Mouse (Mus musculus) embryonic facial prominence, embryonic 15.5 days (tissue): Measurements from ENCODE around the gene Ctdspl. TPM values are rescaled to one million over a fixed set of nuclear protein-coding genes. Genes with fewer than 3 reads are reported as not detected.

Experiments
- ATAC-seq: fragments of 200-750 bp; cut with Nextera tagmentation; 2 replicates; pipeline ENCODE4 v1.8.0; 2017; ENCODE audit warnings: low read depth, moderate TSS enrichment; ENCODE audit not compliant: insufficient number of reproducible peaks, low FRiP score, low TSS enrichment
- H3K27ac ChIP-seq: fragments of 300-500 bp; sonication (generic); replicated peaks from 2 replicates; pipeline ENCODE4 v1.5.1; 2015; ENCODE audit warnings: mild to moderate bottlenecking, inconsistent platforms
- H3K27me3 ChIP-seq: fragments of 300-500 bp; sonication (generic); 2 replicates; pipeline ENCODE4 v1.6.1; 2015; ENCODE audit warnings: inconsistent platforms
- H3K36me3 ChIP-seq: fragments of 300-500 bp; sonication (generic); 2 replicates; pipeline ENCODE4 v1.6.1; 2015; ENCODE audit warnings: mild to moderate bottlenecking, inconsistent platforms
- H3K4me1 ChIP-seq: fragments of 300-500 bp; sonication (generic); 2 replicates; pipeline ENCODE4 v1.6.1; 2015; ENCODE audit warnings: inconsistent platforms
- H3K4me2 ChIP-seq: fragments of 300-500 bp; sonication (generic); replicated peaks from 2 replicates; pipeline ENCODE4 v1.6.1; 2015; ENCODE audit warnings: mild to moderate bottlenecking, inconsistent platforms
- H3K4me3 ChIP-seq: fragments of 300-500 bp; sonication (generic); replicated peaks from 2 replicates; pipeline ENCODE4 v1.5.1; 2015; ENCODE audit warnings: mild to moderate bottlenecking, inconsistent platforms
- H3K9ac ChIP-seq: fragments of 300-500 bp; sonication (generic); 2 replicates; pipeline ENCODE4 v1.6.1; 2015; ENCODE audit warnings: inconsistent platforms
- H3K9me3 ChIP-seq: fragments of 300-500 bp; sonication (generic); replicated peaks from 2 replicates; pipeline ENCODE4 v1.6.1; 2016; ENCODE audit warnings: inconsistent platforms
- WGBS: fragments of 180-500 bp; shearing (Covaris S2); methylation state at CpG from one replicate; pipeline ENCODE4 v1.1.7; 2015; 5-methylcytosine and 5-hydroxymethylcytosine counted together
- polyA plus RNA-seq: library from polyadenylated mRNA; unstranded; fragments of >200 nt; fragmentation: Nextera tagmentation; extraction: Ambion mirVana; gene quantifications from 2 replicates; pipeline ENCODE4 v1.2.1, GENCODE M21; 2015

Gene Ctdspl
- polyA plus RNA-seq, 1 experiment from 2014 or later: 19.2 TPM

GRCm38 (mm10) chr9:119064296-119064695, 138.0 kb downstream of the Ctdspl start:
- Histone ChIP-seq H3K27ac (no peak overlapping the region), H3K4me3 (no peak overlapping the region), H3K27me3 (no peaks in the 10 kb centered on the region), H3K4me1 (peaks cover 21% of the 10 kb centered on the region), H3K4me2 (no peak overlapping the region), H3K9me3 (no peaks in the 10 kb centered on the region), H3K36me3 (no peaks in the 10 kb centered on the region), H3K9ac (no peak overlapping the region)
- no peak for ATAC-seq
- WGBS: 72% methylated on average over 4 of the region's 4 CpGs

- Histone ChIP-seq H3K9ac (no peak overlapping the region), H3K36me3 (peaks cover 13% of the 10 kb centered on the region), H3K9me3 (no peaks in the 10 kb centered on the region), H3K4me3 (no peak overlapping the region), H3K27ac (no peak overlapping the region), H3K27me3 (no peaks in the 10 kb centered on the region), H3K4me1 (peaks cover 19% of the 10 kb centered on the region), H3K4me2 (no peak overlapping the region)
- no peak; the same call in 1 of the 2 replicates for ATAC-seq
- 5% methylated on average over 6 of the region's 6 CpGs for WGBS
Measured at GRCm38 (mm10) chr9:119067601-119068000, 141.3 kb downstream of the Ctdspl start.

- H3K36me3 ChIP-seq: peaks cover 17% of the 10 kb centered on the region
- no peak overlapping the region for H3K4me3 ChIP-seq
- no peaks in the 10 kb centered on the region for H3K27me3 ChIP-seq
- 81% methylated on average over 11 of the region's 11 CpGs for WGBS
- H3K27ac ChIP-seq: no peak overlapping the region
- H3K9ac ChIP-seq: no peak overlapping the region
- ATAC-seq: no peak
- H3K4me1 ChIP-seq: peaks cover 12% of the 10 kb centered on the region
- H3K9me3 ChIP-seq: no peaks in the 10 kb centered on the region
- no peak overlapping the region for H3K4me2 ChIP-seq
Measured at GRCm38 (mm10) chr9:119068266-119068665, 142.0 kb downstream of the Ctdspl start.

GRCm38 (mm10) chr9:119070173-119070825, 144.0 kb downstream of the Ctdspl start:
- H3K4me1 ChIP-seq: peaks cover 9% of the 10 kb centered on the region; the same call in 1 of the 2 replicates
- no peaks in the 10 kb centered on the region for H3K9me3 ChIP-seq
- no peak overlapping the region for H3K27ac ChIP-seq
- WGBS: 80% methylated on average over 13 of the region's 13 CpGs
- no peak overlapping the region for H3K4me2 ChIP-seq
- no peak overlapping the region for H3K9ac ChIP-seq
- no peaks in the 10 kb centered on the region for H3K27me3 ChIP-seq
- ATAC-seq: no peak
- H3K4me3 ChIP-seq: no peak overlapping the region
- H3K36me3 ChIP-seq: peaks cover 35% of the 10 kb centered on the region

GRCm38 (mm10) chr9:119071786-119072185, 145.5 kb downstream of the Ctdspl start:
- Histone ChIP-seq H3K36me3 (peaks cover 47% of the 10 kb centered on the region), H3K4me1 (peaks cover 9% of the 10 kb centered on the region; the same call in 1 of the 2 replicates), H3K9ac (no peak overlapping the region), H3K4me3 (no peak overlapping the region), H3K4me2 (no peak overlapping the region), H3K27ac (no peak overlapping the region), H3K27me3 (no peaks in the 10 kb centered on the region), H3K9me3 (no peaks in the 10 kb centered on the region)
- WGBS: 84% methylated on average over 9 of the region's 9 CpGs
- ATAC-seq: no peak

- ATAC-seq: no peak
- peaks cover 55% of the 10 kb centered on the region for H3K36me3 ChIP-seq
- WGBS: 74% methylated on average over 15 of the region's 15 CpGs
Measured at GRCm38 (mm10) chr9:119073184-119073895, 147.1 kb downstream of the Ctdspl start.

GRCm38 (mm10) chr9:119075685-119076084, 149.4 kb downstream of the Ctdspl start:
- H3K9ac ChIP-seq: no peak overlapping the region

More at GRCm38 (mm10) chr9:119073184-119073895, 147.1 kb downstream of the Ctdspl start:
- no peak overlapping the region for H3K27ac ChIP-seq
- H3K4me3 ChIP-seq: no peak overlapping the region
- H3K27me3 ChIP-seq: no peaks in the 10 kb centered on the region
- no peaks in the 10 kb centered on the region for H3K4me1 ChIP-seq
- no peak overlapping the region for H3K4me2 ChIP-seq
- no peaks in the 10 kb centered on the region for H3K9me3 ChIP-seq
- no peak overlapping the region for H3K9ac ChIP-seq

GRCm38 (mm10) chr9:119080040-119080675, 153.9 kb downstream of the Ctdspl start:
- no peak overlapping the region for H3K4me2 ChIP-seq
- no peak overlapping the region for H3K4me3 ChIP-seq
- peaks cover 15% of the 10 kb centered on the region for H3K4me1 ChIP-seq
- peaks cover 35% of the 10 kb centered on the region for H3K36me3 ChIP-seq
- no peaks in the 10 kb centered on the region for H3K9me3 ChIP-seq
- H3K9ac ChIP-seq: no peak overlapping the region
- H3K27me3 ChIP-seq: no peaks in the 10 kb centered on the region
- 69% methylated on average over 5 of the region's 5 CpGs for WGBS
- no peak overlapping the region for H3K27ac ChIP-seq
- ATAC-seq: no peak

More at GRCm38 (mm10) chr9:119075685-119076084, 149.4 kb downstream of the Ctdspl start:
- H3K9me3 ChIP-seq: no peaks in the 10 kb centered on the region
- no peak overlapping the region for H3K4me2 ChIP-seq
- peaks cover 67% of the 10 kb centered on the region for H3K36me3 ChIP-seq
- H3K27me3 ChIP-seq: no peaks in the 10 kb centered on the region
- ATAC-seq: no peak
- no peaks in the 10 kb centered on the region for H3K4me1 ChIP-seq
- H3K27ac ChIP-seq: no peak overlapping the region
- H3K4me3 ChIP-seq: no peak overlapping the region
- 71% methylated on average over 16 of the region's 16 CpGs for WGBS

GRCm38 (mm10) chr9:119082039-119082438, 155.8 kb downstream of the Ctdspl start:
- 14% methylated on average over 8 of the region's 8 CpGs for WGBS

GRCm38 (mm10) chr9:119082656-119083430, 156.6 kb downstream of the Ctdspl start:
- no peaks in the 10 kb centered on the region for H3K9me3 ChIP-seq
- no peak overlapping the region for H3K27ac ChIP-seq
- 60% methylated on average over 7 of the region's 7 CpGs for WGBS
- H3K4me2 ChIP-seq: no peak overlapping the region
- H3K27me3 ChIP-seq: no peaks in the 10 kb centered on the region
- H3K36me3 ChIP-seq: peaks cover 18% of the 10 kb centered on the region; the same call in 1 of the 2 replicates
- H3K9ac ChIP-seq: no peak overlapping the region
- H3K4me1 ChIP-seq: peaks cover 31% of the 10 kb centered on the region
- no peak for ATAC-seq
- no peak overlapping the region for H3K4me3 ChIP-seq

More at GRCm38 (mm10) chr9:119082039-119082438, 155.8 kb downstream of the Ctdspl start:
- ATAC-seq: 0 out of 2 replicates have a peak, but pooled peaks have one; percentile 20
- H3K4me1 ChIP-seq: peaks cover 24% of the 10 kb centered on the region
- H3K27ac ChIP-seq: no peak overlapping the region
- peaks cover 21% of the 10 kb centered on the region; the same call in 1 of the 2 replicates for H3K36me3 ChIP-seq
- no peak overlapping the region for H3K9ac ChIP-seq
- H3K9me3 ChIP-seq: no peaks in the 10 kb centered on the region
- no peaks in the 10 kb centered on the region for H3K27me3 ChIP-seq
- no peak overlapping the region for H3K4me3 ChIP-seq
- H3K4me2 ChIP-seq: no peak overlapping the region
